Mouse (Mus musculus) spleen, adult 2 months (tissue): ENCODE measurements at regions not wholly inside any gene's neighbourhood (a gene's known extent, or its start where the extent isn't known, plus 50 kb on each side); places are given as distances from the start of the nearest gene placed in this dataset.

ENCODE experiments used
- CTCF ChIP-seq: fragments of 200-500 bp; IDR thresholded peaks from 2 replicates; pipeline ENCODE4 v1.5.1; 2011; ENCODE audit warnings: mild to moderate bottlenecking, inconsistent platforms; ENCODE audit not compliant: insufficient read depth, insufficient read length, insufficient replicate concordance; ENCODE audit errors: extremely low read depth
- POLR2A ChIP-seq: fragments of 200-500 bp; IDR thresholded peaks from 2 replicates; pipeline ENCODE4 v1.6.1; 2011; ENCODE audit warnings: low read depth, low read length, inconsistent platforms

DNA sequence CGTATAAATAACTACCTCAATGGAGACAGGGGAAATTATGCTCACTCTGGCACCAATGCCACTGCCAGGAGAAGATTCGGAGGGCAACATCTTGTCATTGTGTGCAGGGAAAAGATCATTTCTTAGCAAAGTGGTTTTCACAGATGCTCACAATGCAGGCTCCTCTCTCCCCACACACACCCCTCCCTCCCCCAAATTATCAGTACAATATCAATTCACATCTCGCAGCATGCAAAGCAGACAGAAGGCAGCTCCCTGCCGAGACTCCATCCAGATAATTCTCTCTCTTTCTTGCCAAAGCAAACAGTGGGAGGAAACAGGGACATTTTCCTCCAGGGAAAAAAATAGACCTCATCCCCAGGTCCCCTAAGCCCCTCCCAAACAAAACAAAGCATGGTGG is 691.8 kb downstream of the Gm9195 start:
- TF ChIP-seq POLR2A, result no peak
- TF ChIP-seq CTCF, result no peak
